In genomic region chr12:15849861-15850294, GRCm38 (mm10) we compare ENCODE assay signal across 9 mouse cellular contexts. TPM values are rescaled to one million over a fixed set of nuclear protein-coding genes. Genes with fewer than 3 reads are reported as not detected.
DNase-seq lines count a peak whose midpoint lies in the region; ATAC-seq and TF ChIP-seq lines count a peak whose summit lies in the region.
"Had no signal": no experiment of that assay in that cellular context is flagged by ENCODE, and none has a peak within 500 bp of the region (broad histone marks: within the 10 kb centered on the region; RNA-seq: fewer than 3 reads in every experiment).

No protein-coding gene starts in this region.

- no peaks in the 10 kb centered on the region for H3K9me3 ChIP-seq in heart, postnatal 0 days (replicated peaks; ENCODE audit: control insufficient read depth, low read length)
- H3K9me3 ChIP-seq: embryonic facial prominence, embryonic 15.5 days had no signal

- peak overlapping the region; percentile 30; the same call in 1 of the 2 replicates for H3K4me2 ChIP-seq in heart, postnatal 0 days (ENCODE audit: low read depth, low read length)
- H3K4me2 ChIP-seq: embryonic facial prominence, embryonic 15.5 days had no signal

- H3K4me3 ChIP-seq in heart, postnatal 0 days (ENCODE audit: low read depth, low read length): no peak overlapping the region
- H3K4me3 ChIP-seq in layer of hippocampus, adult 2 months: no peak overlapping the region
- H3K4me3 ChIP-seq: embryonic facial prominence, embryonic 15.5 days had no signal

- ATAC-seq in heart, postnatal 0 days (ENCODE audit: insufficient read depth, low read depth): peak; percentile 92
- ATAC-seq in frontal cortex, adult (ENCODE audit: low TSS enrichment): no peak

- peak; percentile 20 to 22 for DNase-seq in layer of hippocampus, postnatal 10 days (ENCODE audit: low spot score in 2 of 2)
- no peak for DNase-seq in layer of hippocampus, postnatal 25 days (ENCODE audit: extremely low spot score in 1 of 2, low spot score in 1 of 2)
- peak; percentile 70 to 90 for DNase-seq in cerebellum, postnatal 14 days
- peak; percentile 91 for DNase-seq in heart, postnatal 0 days (ENCODE audit: low spot score)
- peak; percentile 83 for DNase-seq in lung, postnatal 36 days
- DNase-seq in testis, postnatal 10 days (ENCODE audit: low spot score): no peak
- no peak for DNase-seq in layer of hippocampus, adult 2 months (ENCODE audit: low spot score in 2 of 2)

- peaks cover 32% of the 10 kb centered on the region for H3K4me1 ChIP-seq in heart, postnatal 0 days (ENCODE audit: control insufficient read depth, insufficient read depth)

- peak; percentile 0; the same call in 1 of the 2 replicates for TF ChIP-seq CTCF in heart, postnatal 0 days (IDR thresholded peaks at IDR 0.05; ENCODE audit: low read depth)
- TF ChIP-seq CTCF in layer of hippocampus, adult 2 months (conservative IDR thresholded peaks at IDR 0.05): no peak

- no peak overlapping the region for H3K9ac ChIP-seq in heart, postnatal 0 days (replicated peaks; ENCODE audit: low read depth, low read length)
- H3K9ac ChIP-seq: embryonic facial prominence, embryonic 15.5 days had no signal

- H3K36me3 ChIP-seq in heart, postnatal 0 days (replicated peaks; ENCODE audit: control insufficient read depth, insufficient read depth, low read length): no peaks in the 10 kb centered on the region
- H3K36me3 ChIP-seq: embryonic facial prominence, embryonic 15.5 days had no signal

- H3K27ac ChIP-seq in heart, postnatal 0 days (ENCODE audit: low read depth): peak overlapping the region; percentile 88
- no peak overlapping the region for H3K27ac ChIP-seq in layer of hippocampus, adult 2 months
- H3K27ac ChIP-seq: embryonic facial prominence, embryonic 15.5 days had no signal

- peak; percentile 86 for TF ChIP-seq EP300 in heart, postnatal 0 days (IDR thresholded peaks at IDR 0.05; ENCODE audit: low read depth)

- H3K27me3 ChIP-seq in heart, postnatal 0 days (ENCODE audit: control insufficient read depth, insufficient read depth, low read length): no peaks in the 10 kb centered on the region
- H3K27me3 ChIP-seq: embryonic facial prominence, embryonic 15.5 days had no signal

- WGBS in heart, postnatal 0 days: 11% methylated on average over 3 of the region's 3 CpGs

RNA-seq across cellular contexts. Expression of gene Trib2, which starts 33.2 kb away (rescaled TPM):
- total RNA-seq in layer of hippocampus, postnatal 10 days (2021): 10 to 100 TPM; 71.6 to 72.5 TPM
- 10 to 100 TPM; 37.5 to 42.7 TPM for total RNA-seq in layer of hippocampus, postnatal 25 days (2021)
- total RNA-seq in heart, postnatal 0 days (2014; rRNA removed; ENCODE audit: low replicate concordance): 83.9 and 91.1 TPM in 2 replicates
- 55.0 and 57.1 TPM in 2 replicates for polyA plus RNA-seq in heart, postnatal 0 days (2015; fragmentation: Nextera tagmentation; extraction: Ambion mirVana)
- 10 to 100 TPM; 32.2 to 33.5 TPM for total RNA-seq in layer of hippocampus, adult 2 months (2021)

Comparison
In these comparisons a context has a peak if more than half of its experiments do, and no peak if none do; other contexts are left out.
1. DNase-seq: peak in layer of hippocampus, postnatal 10 days (2 of 2), cerebellum, postnatal 14 days (2 of 2), heart, postnatal 0 days (single experiment) and lung, postnatal 36 days (single experiment); none in layer of hippocampus, postnatal 25 days (0 of 2), testis, postnatal 10 days (single experiment) and layer of hippocampus, adult 2 months (0 of 2).